Mouse (Mus musculus) forebrain, embryonic 11.5 days (tissue): ENCODE data around the gene Ppp3ca. TPM values are rescaled to one million over a fixed set of nuclear protein-coding genes. Genes with fewer than 3 reads are reported as not detected.

Source experiments
- ATAC-seq: fragments of 200-750 bp; cut with Nextera tagmentation; replicated peaks from 2 replicates; pipeline ENCODE4 v1.8.0; 2017; ENCODE audit warnings: moderate TSS enrichment; ENCODE audit not compliant: low FRiP score
- DNase-seq: peaks from one replicate; pipeline ENCODE4 v3.0.0-alpha.2; 2017; ENCODE audit warnings: low spot score
- H3K27ac ChIP-seq: fragments of 300-500 bp; sonication (generic); 2 replicates; pipeline ENCODE4 v1.5.1; 2014; ENCODE audit warnings: low read depth, low read length
- H3K27me3 ChIP-seq: fragments of 300-500 bp; sonication (generic); 2 replicates; pipeline ENCODE4 v1.6.1; 2014; ENCODE audit warnings: mild to moderate bottlenecking, low read length, mixed read lengths; ENCODE audit not compliant: control insufficient read depth, insufficient read depth
- H3K36me3 ChIP-seq: fragments of 300-500 bp; sonication (generic); 2 replicates; pipeline ENCODE4 v1.6.1; 2014; ENCODE audit warnings: mild to moderate bottlenecking, low read length, moderate library complexity, mixed read lengths; ENCODE audit not compliant: control insufficient read depth, insufficient read depth
- H3K4me1 ChIP-seq: fragments of 300-500 bp; sonication (generic); replicated peaks from 2 replicates; pipeline ENCODE4 v1.6.1; 2014; ENCODE audit warnings: low read length, mixed read lengths; ENCODE audit not compliant: control insufficient read depth, insufficient read depth
- H3K4me2 ChIP-seq: fragments of 300-500 bp; sonication (generic); 2 replicates; pipeline ENCODE4 v1.6.1; 2014; ENCODE audit warnings: low read depth, mild to moderate bottlenecking, low read length, moderate library complexity, mixed read lengths; ENCODE audit not compliant: severe bottlenecking
- H3K4me3 ChIP-seq: fragments of 300-500 bp; sonication (generic); 2 replicates; pipeline ENCODE4 v1.5.1; 2014; ENCODE audit warnings: low read depth, low read length
- H3K9ac ChIP-seq: fragments of 300-500 bp; sonication (generic); 2 replicates; pipeline ENCODE4 v1.6.1; 2014; ENCODE audit warnings: low read length
- H3K9me3 ChIP-seq: fragments of 300-500 bp; sonication (generic); 2 replicates; pipeline ENCODE4 v1.6.1; 2016; ENCODE audit warnings: low read length, mixed read lengths; ENCODE audit not compliant: control insufficient read depth
- WGBS: fragments of 180-500 bp; shearing (Covaris S2); extraction: QIAGEN DNeasy Blood & Tissue Kit; methylation state at CpG from one replicate; pipeline ENCODE4 v1.1.7; 2014; 5-methylcytosine and 5-hydroxymethylcytosine counted together
- polyA plus RNA-seq: library from polyadenylated mRNA; unstranded; fragments of >200 nt; fragmentation: Nextera tagmentation; extraction: Ambion mirVana; gene quantifications from 2 replicates; pipeline ENCODE4 v1.2.1, GENCODE M21; 2014

The Ppp3ca gene
- polyA plus RNA-seq, 1 experiment from 2014 or later, result 59.0 TPM

- ATAC-seq (no peak), DNase-seq (no peak)
- Histone ChIP-seq H3K4me2 (no peak overlapping the region), H3K9me3 (no peaks in the 10 kb centered on the region), H3K4me3 (no peak overlapping the region), H3K27me3 (no peaks in the 10 kb centered on the region), H3K9ac (no peak overlapping the region), H3K4me1 (no peaks in the 10 kb centered on the region), H3K36me3 (no peaks in the 10 kb centered on the region), H3K27ac (no peak overlapping the region)
- WGBS, result 70% methylated on average over 2 of the region's 2 CpGs
These were observed 229.8 kb downstream of the Ppp3ca start for GRCm38 (mm10) chr3:136899744-136900143.

GRCm38 (mm10) chr3:136900986-136901385, 231.1 kb downstream of the Ppp3ca start:
- DNase-seq (no peak), ATAC-seq (no peak)
- Histone ChIP-seq H3K27ac (no peak overlapping the region), H3K27me3 (no peaks in the 10 kb centered on the region), H3K9me3 (no peaks in the 10 kb centered on the region), H3K4me1 (no peaks in the 10 kb centered on the region), H3K4me2 (no peak overlapping the region), H3K4me3 (no peak overlapping the region), H3K9ac (no peak overlapping the region), H3K36me3 (no peaks in the 10 kb centered on the region)
- 94% methylated on average over 6 of the region's 6 CpGs for WGBS

GRCm38 (mm10) chr3:136902776-136903175, 232.9 kb downstream of the Ppp3ca start:
- no peaks in the 10 kb centered on the region for H3K4me1 ChIP-seq
- no peak overlapping the region for H3K4me2 ChIP-seq
- H3K9ac ChIP-seq, result no peak overlapping the region
- no peak for ATAC-seq
- WGBS, result 96% methylated on average over 18 of the region's 18 CpGs
- DNase-seq, result no peak
- no peak overlapping the region for H3K27ac ChIP-seq
- H3K4me3 ChIP-seq, result no peak overlapping the region
- H3K9me3 ChIP-seq, result no peaks in the 10 kb centered on the region
- no peaks in the 10 kb centered on the region for H3K36me3 ChIP-seq
- no peaks in the 10 kb centered on the region for H3K27me3 ChIP-seq

GRCm38 (mm10) chr3:136905577-136905976, 235.7 kb downstream of the Ppp3ca start:
- Histone ChIP-seq H3K27me3 (no peaks in the 10 kb centered on the region), H3K9ac (no peak overlapping the region), H3K36me3 (no peaks in the 10 kb centered on the region), H3K27ac (no peak overlapping the region), H3K9me3 (no peaks in the 10 kb centered on the region), H3K4me1 (no peaks in the 10 kb centered on the region), H3K4me2 (no peak overlapping the region), H3K4me3 (no peak overlapping the region)
- ATAC-seq, result no peak
- DNase-seq, result no peak
- WGBS, result 58% methylated on average over 1 of the region's 1 CpGs

- Histone ChIP-seq H3K4me3 (no peak overlapping the region), H3K27me3 (no peaks in the 10 kb centered on the region), H3K9ac (no peak overlapping the region), H3K36me3 (no peaks in the 10 kb centered on the region), H3K9me3 (no peaks in the 10 kb centered on the region), H3K27ac (no peak overlapping the region), H3K4me1 (no peaks in the 10 kb centered on the region; the same call in 1 of the 2 replicates), H3K4me2 (no peak overlapping the region)
- DNase-seq, result no peak
- 57% methylated on average over 3 of the region's 3 CpGs for WGBS
- no peak for ATAC-seq
These were observed 239.6 kb downstream of the Ppp3ca start for GRCm38 (mm10) chr3:136909534-136909933.

- Histone ChIP-seq H3K4me3 (no peak overlapping the region), H3K9me3 (no peaks in the 10 kb centered on the region), H3K36me3 (no peaks in the 10 kb centered on the region), H3K27ac (no peak overlapping the region), H3K4me1 (no peaks in the 10 kb centered on the region; the same call in 1 of the 2 replicates), H3K9ac (no peak overlapping the region), H3K27me3 (no peaks in the 10 kb centered on the region), H3K4me2 (no peak overlapping the region)
- 81% methylated on average over 8 of the region's 8 CpGs for WGBS
- ATAC-seq, result no peak
- no peak for DNase-seq
These were observed 241.4 kb downstream of the Ppp3ca start for GRCm38 (mm10) chr3:136911276-136911675.

GRCm38 (mm10) chr3:136917080-136917479, 247.2 kb downstream of the Ppp3ca start:
- no peak overlapping the region for H3K9ac ChIP-seq
- H3K4me2 ChIP-seq, result no peak overlapping the region
- H3K27ac ChIP-seq, result no peak overlapping the region
- no peaks in the 10 kb centered on the region for H3K9me3 ChIP-seq
- H3K27me3 ChIP-seq, result no peaks in the 10 kb centered on the region
- DNase-seq, result no peak
- no peaks in the 10 kb centered on the region for H3K36me3 ChIP-seq
- H3K4me3 ChIP-seq, result no peak overlapping the region
- WGBS, result 94% methylated on average over 7 of the region's 7 CpGs
- no peak for ATAC-seq
- H3K4me1 ChIP-seq, result no peaks in the 10 kb centered on the region; the same call in 1 of the 2 replicates

- Histone ChIP-seq H3K4me3 (no peak overlapping the region), H3K9ac (no peak overlapping the region), H3K4me2 (no peak overlapping the region), H3K27me3 (no peaks in the 10 kb centered on the region), H3K27ac (no peak overlapping the region), H3K4me1 (0 out of 2 replicates have a peak, but pooled peaks cover 2% of the 10 kb centered on the region), H3K36me3 (no peaks in the 10 kb centered on the region), H3K9me3 (no peaks in the 10 kb centered on the region)
- ATAC-seq (no peak), DNase-seq (no peak)
These were observed 263.1 kb downstream of the Ppp3ca start for GRCm38 (mm10) chr3:136933071-136933470.

GRCm38 (mm10) chr3:136940733-136941601, 271.0 kb downstream of the Ppp3ca start:
- Histone ChIP-seq H3K27me3 (no peaks in the 10 kb centered on the region), H3K27ac (no peak overlapping the region), H3K4me2 (no peak overlapping the region), H3K9me3 (no peaks in the 10 kb centered on the region), H3K9ac (no peak overlapping the region), H3K36me3 (no peaks in the 10 kb centered on the region), H3K4me1 (no peaks in the 10 kb centered on the region), H3K4me3 (no peak overlapping the region)
- no peak for DNase-seq
- ATAC-seq, result no peak
- WGBS, result 86% methylated on average over 7 of the region's 7 CpGs
